In the genomic region with DNA sequence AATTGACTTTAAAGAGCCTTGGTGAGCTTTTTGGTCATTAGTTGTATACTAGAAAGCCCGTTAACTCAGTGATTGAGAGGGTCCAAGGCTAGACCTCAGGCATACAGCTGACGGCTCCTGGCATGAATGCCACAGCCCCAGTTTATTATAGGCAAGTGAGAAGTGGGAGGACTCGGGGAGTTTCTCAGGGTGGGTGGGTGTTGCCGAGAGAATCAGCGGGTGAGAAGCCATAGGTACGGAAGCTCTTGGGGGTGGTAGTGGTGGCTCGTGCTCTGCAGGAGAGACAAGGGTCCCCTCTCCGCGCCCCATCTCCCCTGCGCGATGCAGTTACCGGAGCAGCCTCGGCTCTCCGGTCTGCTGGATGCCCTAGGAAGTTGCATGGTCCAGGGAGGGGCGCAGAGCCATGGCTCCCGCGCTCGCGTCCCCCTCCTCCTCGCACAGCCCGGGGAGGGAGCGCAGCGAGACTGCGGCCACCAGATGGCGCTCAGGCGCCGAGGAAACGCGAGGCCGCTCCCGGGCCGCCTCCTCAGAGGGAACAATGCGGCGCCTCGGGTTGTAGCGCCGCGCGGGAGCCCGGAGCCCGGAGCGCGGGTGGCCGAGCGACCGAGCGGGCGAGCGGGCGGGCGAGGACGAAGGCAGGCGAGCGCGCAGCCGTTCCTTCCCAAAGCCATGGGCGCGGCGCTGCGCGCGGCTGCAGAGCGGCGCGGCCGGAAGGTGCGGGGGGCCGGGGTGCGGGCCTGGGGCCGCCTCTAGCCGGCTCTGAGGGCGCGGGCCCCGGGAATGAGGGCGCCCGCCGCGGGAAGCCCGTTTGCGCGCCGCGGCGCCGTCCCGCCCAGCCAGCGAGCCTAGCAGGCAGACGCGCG, we compare ENCODE assay signal across 8 mouse cellular contexts. TPM values are rescaled to one million over a fixed set of nuclear protein-coding genes. Genes with fewer than 3 reads are reported as not detected.
DNase-seq lines count a peak whose midpoint lies in the region; ATAC-seq lines count a peak whose summit lies in the region.

A gene (plus strand): TSS at position 541 of the 863 bp plus-strand sequence.

- DNase-seq in 3T3-L1 (ENCODE audit: low read depth, low spot score) (peak; percentile 12), liver (peak; percentile 73)
- DNase-seq in brain, embryonic 18.5 days (ENCODE audit: low read depth, low spot score): peak; percentile 66
- DNase-seq in fibroblast of lung, adult 2 months (ENCODE audit: low read depth): peak; percentile 5
- DNase-seq in monocyte, adult 2 months (ENCODE audit: low read depth in 1 of 2, low spot score in 2 of 2): peak; percentile 18 to 69
- DNase-seq in spleen, postnatal 14 days (ENCODE audit: low spot score in 2 of 2): peak; percentile 33 to 69

- no peak within 1 kb of the TSS for H3K27ac ChIP-seq in heart, embryonic 13.5 days (replicated peaks)
- H3K27ac ChIP-seq in kidney, embryonic 16.5 days (ENCODE audit: low read length): no peak within 1 kb of the TSS

- H3K4me2 ChIP-seq in heart, embryonic 13.5 days: peak within 1 kb of the TSS; percentile 99
- H3K4me2 ChIP-seq in kidney, embryonic 16.5 days (replicated peaks; ENCODE audit: low read depth, low read length): peak within 1 kb of the TSS; percentile 100

- H3K9me3 ChIP-seq in heart, embryonic 13.5 days: no peaks in the 10 kb centered on the region
- no peaks in the 10 kb centered on the region for H3K9me3 ChIP-seq in kidney, embryonic 16.5 days (ENCODE audit: low read length)

- peak within 1 kb of the TSS; percentile 67 for H3K4me3 ChIP-seq in heart, embryonic 13.5 days
- peak within 1 kb of the TSS; percentile 59 for H3K4me3 ChIP-seq in kidney, embryonic 16.5 days (ENCODE audit: low read length)

- peak; percentile 40; the same call in 1 of the 2 replicates for ATAC-seq in heart, embryonic 13.5 days (ENCODE audit: extremely low read depth, insufficient number of reproducible peaks, low FRiP score, low TSS enrichment)
- ATAC-seq in kidney, embryonic 16.5 days (ENCODE audit: low FRiP score, low TSS enrichment): peak; percentile 85

- 1% methylated on average over 90 of the region's 90 CpGs for WGBS in heart, embryonic 13.5 days
- WGBS in kidney, embryonic 16.5 days: 1% methylated on average over 65 of the region's 90 CpGs

- H3K36me3 ChIP-seq in heart, embryonic 13.5 days: no peaks in the 10 kb centered on the region
- H3K36me3 ChIP-seq in kidney, embryonic 16.5 days (ENCODE audit: insufficient read depth, low read length): no peaks in the 10 kb centered on the region

- peaks cover 22% of the 10 kb centered on the region for H3K4me1 ChIP-seq in heart, embryonic 13.5 days
- H3K4me1 ChIP-seq in kidney, embryonic 16.5 days (ENCODE audit: insufficient read depth, low read length): peaks cover 15% of the 10 kb centered on the region

- H3K9ac ChIP-seq in heart, embryonic 13.5 days: peak within 1 kb of the TSS; percentile 81
- peak within 1 kb of the TSS; percentile 67 for H3K9ac ChIP-seq in kidney, embryonic 16.5 days (replicated peaks; ENCODE audit: low read length)

- H3K27me3 ChIP-seq in heart, embryonic 13.5 days (replicated peaks): peaks cover 93% of the 10 kb centered on the region
- H3K27me3 ChIP-seq in kidney, embryonic 16.5 days (ENCODE audit: insufficient read depth, low read length): peaks cover 68% of the 10 kb centered on the region

RNA-seq across cellular contexts. Expression of the gene that starts here (rescaled TPM):
- 0.61 and 0.67 TPM in 2 replicates for polyA plus RNA-seq in heart, embryonic 13.5 days (2015; fragmentation: Nextera tagmentation; extraction: Ambion mirVana)
- 0.21 and 0.24 TPM in 2 replicates for polyA plus RNA-seq in kidney, embryonic 16.5 days (2015; fragmentation: Nextera tagmentation; extraction: Ambion mirVana)

Comparison
In these comparisons a context has a peak if more than half of its experiments do, and no peak if none do; other contexts are left out.
1. Peak in ATAC-seq, H3K4me3 ChIP-seq, H3K9ac ChIP-seq and H3K4me2 ChIP-seq in heart, embryonic 13.5 days; RNA of the gene not detected or under 1 TPM.
2. Peak in ATAC-seq, H3K4me3 ChIP-seq, H3K9ac ChIP-seq and H3K4me2 ChIP-seq in kidney, embryonic 16.5 days; RNA of the gene not detected or under 1 TPM.
3. DNase-seq: peak in every context shown above with its lines; median percentile 73 in liver; 66 in brain, embryonic 18.5 days; 51 in spleen, postnatal 14 days; 44 in monocyte, adult 2 months; 12 in 3T3-L1; 5 in fibroblast of lung, adult 2 months.